Mouse (Mus musculus) forebrain, postnatal 0 days (tissue): ENCODE results near the gene Ccdc65. TPM values are rescaled to one million over a fixed set of nuclear protein-coding genes. Genes with fewer than 3 reads are reported as not detected.

Source experiments
- ATAC-seq: fragments of 200-750 bp; cut with Nextera tagmentation; 2 replicates; pipeline ENCODE4 v1.8.0; 2017; ENCODE audit warnings: mild to moderate bottlenecking, moderate library complexity
- DNase-seq: peaks from one replicate; pipeline ENCODE4 v3.0.0-alpha.2; 2015
- H3K27ac ChIP-seq: fragments of 300-500 bp; sonication (generic); 2 replicates; pipeline ENCODE4 v1.5.1; 2014; ENCODE audit warnings: low read depth, mild to moderate bottlenecking, antibody characterized with exemption, low read length, moderate library complexity, mixed read lengths
- H3K27me3 ChIP-seq: fragments of 300-500 bp; sonication (generic); 2 replicates; pipeline ENCODE4 v1.6.1; 2014; ENCODE audit warnings: mild to moderate bottlenecking, low read length, mixed read lengths; ENCODE audit not compliant: insufficient read depth
- H3K36me3 ChIP-seq: fragments of 300-500 bp; sonication (generic); 2 replicates; pipeline ENCODE4 v1.6.1; 2014; ENCODE audit warnings: mild to moderate bottlenecking, moderate library complexity; ENCODE audit not compliant: insufficient read depth
- H3K4me1 ChIP-seq: fragments of 300-500 bp; sonication (generic); 2 replicates; pipeline ENCODE4 v1.6.1; 2014; ENCODE audit warnings: antibody characterized with exemption; ENCODE audit not compliant: insufficient read depth
- H3K4me2 ChIP-seq: fragments of 300-500 bp; sonication (generic); 2 replicates; pipeline ENCODE4 v1.6.1; 2014; ENCODE audit warnings: low read depth, mild to moderate bottlenecking, moderate library complexity
- H3K4me3 ChIP-seq: fragments of 300-500 bp; sonication (generic); 2 replicates; pipeline ENCODE4 v1.5.1; 2014; ENCODE audit warnings: low read depth, low read length, mixed read lengths
- H3K9ac ChIP-seq: fragments of 300-500 bp; sonication (generic); 2 replicates; pipeline ENCODE4 v1.6.1; 2014; ENCODE audit warnings: mild to moderate bottlenecking
- H3K9me3 ChIP-seq: fragments of 300-500 bp; sonication (generic); 2 replicates; pipeline ENCODE4 v1.6.1; 2016; ENCODE audit warnings: low read length
- CTCF ChIP-seq: sonication (generic); IDR thresholded peaks from 2 replicates; pipeline ENCODE4 v1.5.1; 2016; ENCODE audit warnings: antibody characterized with exemption, control low read depth, low read depth
- WGBS: fragments of 180-500 bp; shearing (Covaris S2); extraction: QIAGEN DNeasy Blood & Tissue Kit; methylation state at CpG from one replicate; pipeline ENCODE4 v1.1.7; 2014; 5-methylcytosine and 5-hydroxymethylcytosine counted together
- polyA plus RNA-seq: library from polyadenylated mRNA; unstranded; fragments of >200 nt; fragmentation: Nextera tagmentation; extraction: Ambion mirVana; gene quantifications from 2 replicates; pipeline ENCODE4 v1.2.1, GENCODE M21; 2015
- total RNA-seq: library from RNA; depleted of rRNA; stranded (reverse); fragments of >200 nt; gene quantifications from 2 replicates; pipeline ENCODE4 v1.2.3, GENCODE M21; 2014

Gene Ccdc65
- total and polyA plus RNA-seq, 2 experiments from 2014 or later: 8.2 to 10.5 TPM

DNA sequence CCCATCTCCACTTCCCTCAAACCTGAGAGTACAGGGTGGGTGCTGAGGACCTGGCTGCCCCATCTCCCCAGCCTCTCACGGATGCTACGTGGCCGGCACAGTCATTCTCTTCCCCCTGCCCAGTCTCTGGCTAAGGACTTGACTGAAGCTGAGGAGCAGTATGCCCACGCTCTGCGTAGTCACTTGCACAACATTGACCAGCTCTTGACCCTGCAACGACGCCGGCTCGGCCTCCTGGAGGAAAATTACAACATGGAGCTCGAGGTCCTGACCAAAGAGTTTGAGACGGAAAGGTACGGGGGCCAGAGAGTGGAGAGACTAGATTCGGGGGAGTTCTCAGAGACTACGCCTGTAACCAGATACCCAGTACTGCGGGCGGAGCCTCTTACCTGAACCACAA lies 9.3 kb downstream of the Ccdc65 start:
- 69% methylated on average over 16 of the region's 16 CpGs for WGBS
- no peak overlapping the region for H3K9ac ChIP-seq
- no peaks in the 10 kb centered on the region for H3K9me3 ChIP-seq
- ATAC-seq (no peak), DNase-seq (no peak)
- TF ChIP-seq CTCF: no peak
- H3K36me3 ChIP-seq: no peaks in the 10 kb centered on the region
- 0 out of 2 replicates have a peak, but pooled peaks cover 4% of the 10 kb centered on the region for H3K27me3 ChIP-seq
- H3K4me1 ChIP-seq: no peaks in the 10 kb centered on the region
- no peak overlapping the region for H3K27ac ChIP-seq
- H3K4me2 ChIP-seq: no peak overlapping the region
- H3K4me3 ChIP-seq: no peak overlapping the region

DNA sequence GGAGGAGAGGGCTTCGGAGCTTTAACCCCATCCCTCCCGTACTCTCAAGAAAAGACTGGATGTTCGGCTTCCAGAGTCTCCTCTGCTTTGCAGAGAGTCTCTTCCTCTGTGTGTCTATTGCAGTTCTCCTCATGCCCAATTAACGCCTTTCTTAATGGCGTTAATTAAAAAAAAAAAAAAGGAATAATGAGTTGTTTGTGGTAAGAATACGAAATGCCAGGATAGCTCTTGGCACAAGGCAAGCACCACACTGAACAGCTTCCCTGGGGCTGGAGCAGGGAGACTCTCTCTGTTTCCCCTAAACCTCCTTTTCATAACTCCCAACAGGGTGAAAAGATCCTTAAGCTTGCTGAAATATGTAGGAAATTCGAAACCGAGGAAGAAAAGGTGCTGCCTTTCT lies 14.2 kb downstream of the Ccdc65 start:
- Histone ChIP-seq H3K9ac (no peak overlapping the region), H3K4me3 (no peak overlapping the region), H3K9me3 (no peaks in the 10 kb centered on the region), H3K4me1 (0 out of 2 replicates have a peak, but pooled peaks cover 6% of the 10 kb centered on the region), H3K36me3 (no peaks in the 10 kb centered on the region), H3K4me2 (no peak overlapping the region), H3K27me3 (0 out of 2 replicates have a peak, but pooled peaks cover 4% of the 10 kb centered on the region), H3K27ac (no peak overlapping the region)
- DNase-seq: peak; percentile 29
- no peak for TF ChIP-seq CTCF
- ATAC-seq: no peak
- 31% methylated on average over 8 of the region's 8 CpGs for WGBS

DNA sequence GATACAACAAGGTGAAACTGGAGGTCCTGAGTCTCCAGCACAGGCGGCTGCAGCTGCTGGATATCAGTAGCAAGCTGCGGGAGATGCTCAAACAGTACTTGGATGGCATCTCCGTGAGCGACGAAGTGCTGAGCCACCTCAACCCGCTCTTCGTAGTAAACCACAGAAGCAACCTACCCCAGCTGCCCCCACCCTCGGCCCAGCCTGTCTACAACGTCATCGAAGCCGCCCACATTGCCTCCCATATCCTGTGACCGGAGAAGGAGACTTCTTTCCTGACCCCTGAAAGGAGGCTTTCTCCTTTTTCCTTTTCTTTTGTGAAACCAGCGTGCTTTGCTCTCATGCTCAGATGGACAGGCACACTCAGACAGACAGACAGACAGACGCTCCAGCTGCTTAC lies 14.8 kb downstream of the Ccdc65 start:
- H3K9ac ChIP-seq: no peak overlapping the region
- H3K4me2 ChIP-seq: no peak overlapping the region
- H3K4me3 ChIP-seq: no peak overlapping the region
- TF ChIP-seq CTCF: no peak
- WGBS: 59% methylated on average over 14 of the region's 14 CpGs
- 0 out of 2 replicates have a peak, but pooled peaks cover 4% of the 10 kb centered on the region for H3K27me3 ChIP-seq
- H3K4me1 ChIP-seq: 0 out of 2 replicates have a peak, but pooled peaks cover 9% of the 10 kb centered on the region
- H3K36me3 ChIP-seq: no peaks in the 10 kb centered on the region
- no peak for ATAC-seq
- no peak overlapping the region for H3K27ac ChIP-seq
- no peaks in the 10 kb centered on the region for H3K9me3 ChIP-seq
- DNase-seq: no peak

DNA sequence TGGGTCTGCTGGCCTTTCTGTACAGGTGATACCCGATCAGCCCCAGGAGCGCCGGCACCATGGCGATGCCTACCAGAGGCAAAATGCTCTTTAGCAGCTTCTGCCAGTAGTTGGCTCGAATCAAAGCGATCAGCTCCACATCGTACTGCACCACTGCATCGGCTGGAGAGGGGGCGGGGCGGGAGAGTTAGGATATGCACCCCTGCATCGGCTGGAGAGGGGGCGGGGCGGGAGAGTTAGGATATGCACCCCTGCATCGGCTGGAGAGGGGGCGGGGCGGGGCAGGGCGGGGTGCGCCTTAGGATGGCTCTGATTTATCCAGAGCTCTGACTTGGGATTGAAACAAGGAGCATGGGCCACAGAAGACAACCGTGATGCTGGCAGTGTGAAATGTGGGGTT lies 16.4 kb downstream of the Ccdc65 start:
- Histone ChIP-seq H3K4me1 (0 out of 2 replicates have a peak, but pooled peaks cover 9% of the 10 kb centered on the region), H3K9ac (no peak overlapping the region), H3K27ac (no peak overlapping the region), H3K4me2 (0 out of 2 replicates have a peak overlapping the region, but pooled peaks have one; percentile 10), H3K9me3 (no peaks in the 10 kb centered on the region), H3K4me3 (no peak overlapping the region), H3K36me3 (no peaks in the 10 kb centered on the region), H3K27me3 (0 out of 2 replicates have a peak, but pooled peaks cover 15% of the 10 kb centered on the region)
- no peak for TF ChIP-seq CTCF
- ATAC-seq (no peak), DNase-seq (no peak)
- WGBS: 39% methylated on average over 19 of the region's 19 CpGs

DNA sequence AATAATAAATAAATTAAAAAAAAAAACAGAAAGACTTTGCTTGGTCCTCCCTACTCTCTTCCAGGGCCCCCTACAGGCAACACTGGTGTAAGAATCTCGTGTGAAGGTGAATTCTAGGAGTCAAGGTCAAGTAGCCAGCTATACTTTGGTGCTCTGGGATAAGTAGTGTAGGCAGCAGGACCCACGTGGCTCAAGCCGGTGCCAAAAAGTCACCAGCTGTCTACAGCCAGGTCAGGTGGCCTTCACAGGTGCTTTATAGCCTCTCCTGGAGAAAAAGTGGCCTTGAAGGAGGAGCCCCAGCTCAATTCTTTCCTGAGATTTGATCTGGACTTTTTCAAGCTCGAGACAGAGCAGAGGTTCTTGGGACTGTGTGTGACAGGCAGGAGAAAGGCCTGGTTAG lies 18.1 kb downstream of the Ccdc65 start:
- Histone ChIP-seq H3K9me3 (no peaks in the 10 kb centered on the region), H3K4me3 (no peak overlapping the region), H3K27ac (no peak overlapping the region), H3K9ac (no peak overlapping the region), H3K4me2 (no peak overlapping the region), H3K4me1 (0 out of 2 replicates have a peak, but pooled peaks cover 9% of the 10 kb centered on the region), H3K27me3 (0 out of 2 replicates have a peak, but pooled peaks cover 15% of the 10 kb centered on the region), H3K36me3 (no peaks in the 10 kb centered on the region)
- 73% methylated on average over 4 of the region's 4 CpGs for WGBS
- no peak for ATAC-seq
- DNase-seq: no peak
- TF ChIP-seq CTCF: no peak

DNA sequence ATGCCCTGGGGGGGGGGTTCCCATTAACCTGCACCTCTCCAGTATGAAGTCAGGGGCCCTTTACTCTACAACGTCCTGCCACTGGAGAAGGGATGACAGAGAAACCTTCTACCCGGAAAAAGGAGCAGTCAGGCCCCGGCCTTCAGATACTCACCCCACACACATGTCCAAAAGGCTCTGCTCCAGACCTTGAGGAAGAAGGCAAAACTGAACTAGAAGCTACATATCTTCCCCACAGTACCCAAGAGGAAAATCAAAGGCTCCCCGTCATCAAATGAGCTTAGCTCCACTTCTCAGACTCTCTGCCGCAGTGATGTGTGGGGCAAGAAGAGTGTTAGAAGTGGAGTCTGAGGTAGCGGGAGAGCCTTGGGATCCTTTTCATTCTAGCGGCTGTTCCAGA lies 18.7 kb downstream of the Ccdc65 start:
- ATAC-seq (no peak), DNase-seq (no peak)
- no peaks in the 10 kb centered on the region for H3K9me3 ChIP-seq
- WGBS: 44% methylated on average over 7 of the region's 7 CpGs
- 0 out of 2 replicates have a peak, but pooled peaks cover 9% of the 10 kb centered on the region for H3K4me1 ChIP-seq
- TF ChIP-seq CTCF: no peak
- no peak overlapping the region for H3K27ac ChIP-seq
- peak overlapping the region; percentile 79 for H3K4me2 ChIP-seq
- 0 out of 2 replicates have a peak, but pooled peaks cover 11% of the 10 kb centered on the region for H3K27me3 ChIP-seq
- no peaks in the 10 kb centered on the region for H3K36me3 ChIP-seq
- 0 out of 2 replicates have a peak overlapping the region, but pooled peaks have one; percentile 33 for H3K4me3 ChIP-seq
- H3K9ac ChIP-seq: no peak overlapping the region

DNA sequence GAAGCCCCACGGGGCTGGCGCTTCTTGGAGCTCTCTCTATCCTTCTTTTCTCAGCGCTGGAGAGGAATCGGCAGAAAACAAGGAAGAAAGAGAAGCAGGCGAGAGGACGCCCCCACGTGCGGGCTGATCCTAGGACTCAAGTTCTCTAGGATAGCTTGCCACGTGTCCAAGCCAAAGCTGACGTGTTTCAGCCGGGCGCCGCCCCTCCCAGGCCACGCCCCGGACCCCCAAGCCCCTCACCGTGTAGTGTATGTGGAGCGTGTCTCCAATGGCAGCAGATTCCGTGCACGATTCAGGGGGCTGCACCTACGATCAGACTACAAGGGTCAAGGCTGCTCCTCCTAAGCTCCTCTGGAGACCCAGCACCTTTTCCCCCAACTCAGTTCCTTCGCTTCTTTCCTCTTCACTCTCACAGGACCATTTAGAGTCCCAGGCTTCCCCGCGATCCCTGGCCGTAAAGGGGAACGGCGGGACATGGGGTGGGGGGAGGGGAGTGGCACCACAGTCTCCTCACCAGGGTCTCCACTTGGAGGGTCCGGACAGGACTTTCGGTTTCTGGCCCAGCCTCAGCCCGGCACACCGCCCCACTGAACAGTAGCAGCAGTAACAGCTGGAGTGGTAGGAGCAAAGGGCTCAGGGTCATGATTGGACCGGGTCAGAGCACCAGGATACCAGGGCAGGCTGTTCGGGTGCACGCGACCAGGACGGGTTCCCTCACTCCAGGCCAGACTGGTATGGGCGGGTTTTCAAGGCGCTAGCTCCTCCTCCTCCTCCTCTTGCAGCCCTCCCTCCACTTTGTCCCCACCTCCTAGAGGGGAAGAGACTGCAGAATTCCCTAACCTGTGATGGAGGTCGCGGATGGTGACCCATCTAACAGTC lies 19.7 kb downstream of the Ccdc65 start, which contains the start of gene Fkbp11:
TSS of gene Fkbp11 (minus strand) at position 756 of the 879 bp plus-strand sequence.
- Histone ChIP-seq H3K9me3 (no peaks in the 10 kb centered on the region), H3K27ac (no peak within 1 kb of the TSS), H3K4me3 (peak within 1 kb of the TSS; percentile 33), H3K4me2 (peak within 1 kb of the TSS; percentile 79), H3K36me3 (no peaks in the 10 kb centered on the region), H3K4me1 (0 out of 2 replicates have a peak, but pooled peaks cover 9% of the 10 kb centered on the region), H3K9ac (peak within 1 kb of the TSS; percentile 46), H3K27me3 (0 out of 2 replicates have a peak, but pooled peaks cover 10% of the 10 kb centered on the region)
- peak; percentile 66 for DNase-seq
- 3% methylated on average over 37 of the region's 39 CpGs for WGBS
- TF ChIP-seq CTCF: no peak
- ATAC-seq: peak; percentile 87
